Mouse (Mus musculus): Measurements from ENCODE around the gene Adgre1. TPM values are rescaled to one million over a fixed set of nuclear protein-coding genes. Genes with fewer than 3 reads are reported as not detected.

The Adgre1 gene
- polyA plus RNA-seq, 1 experiment from 2014 or later: 4.8 TPM

- Histone ChIP-seq H3K9ac (ENCODE audit: low read depth, low read length) (no peak overlapping the region), H3K4me1 (ENCODE audit: control insufficient read depth, insufficient read depth, low read length) (no peaks in the 10 kb centered on the region), H3K27me3 (ENCODE audit: control insufficient read depth, insufficient read depth, low read length) (no peaks in the 10 kb centered on the region), H3K27ac (ENCODE audit: low read depth, low read length) (no peak overlapping the region), H3K4me3 (ENCODE audit: low read length) (no peak overlapping the region), H3K4me2 (replicated peaks; ENCODE audit: low read depth, low read length) (no peak overlapping the region), H3K9me3 (ENCODE audit: control insufficient read depth, low read length) (no peaks in the 10 kb centered on the region), H3K36me3 (ENCODE audit: control insufficient read depth, insufficient read depth, low read length) (no peaks in the 10 kb centered on the region)
- WGBS: 87% methylated on average over 9 of the region's 9 CpGs
- no peak for ATAC-seq (ENCODE audit: low FRiP score, low TSS enrichment)
Observed at GRCm38 (mm10) chr17:57351107-57351506, 7.4 kb upstream of the Adgre1 start.

GRCm38 (mm10) chr17:57359485-57360241, 1.2 kb downstream of the Adgre1 start:
- Histone ChIP-seq H3K27ac (ENCODE audit: low read depth, low read length) (no peak overlapping the region), H3K4me2 (replicated peaks; ENCODE audit: low read depth, low read length) (no peak overlapping the region), H3K36me3 (ENCODE audit: control insufficient read depth, insufficient read depth, low read length) (no peaks in the 10 kb centered on the region), H3K9ac (ENCODE audit: low read depth, low read length) (no peak overlapping the region), H3K4me1 (ENCODE audit: control insufficient read depth, insufficient read depth, low read length) (no peaks in the 10 kb centered on the region), H3K4me3 (ENCODE audit: low read length) (no peak overlapping the region), H3K27me3 (ENCODE audit: control insufficient read depth, insufficient read depth, low read length) (no peaks in the 10 kb centered on the region), H3K9me3 (ENCODE audit: control insufficient read depth, low read length) (no peaks in the 10 kb centered on the region)
- ATAC-seq (ENCODE audit: low FRiP score, low TSS enrichment): no peak
- 86% methylated on average over 11 of the region's 11 CpGs for WGBS

Other genes starting within 250 kb of the Adgre1 start
- not detected in 2 replicates for gene Cd70, start 208.9 kb upstream of the Adgre1 start, polyA plus RNA-seq (2014; fragmentation: Nextera tagmentation; extraction: Ambion mirVana)
- gene Tnfsf14, start 164.5 kb upstream of the Adgre1 start, polyA plus RNA-seq (2014; fragmentation: Nextera tagmentation; extraction: Ambion mirVana): not detected in 2 replicates
- gene C3, start 130.6 kb upstream of the Adgre1 start, polyA plus RNA-seq (2014; fragmentation: Nextera tagmentation; extraction: Ambion mirVana): 0.19 and 1.2 TPM in 2 replicates
- gene Gpr108, start 110.2 kb upstream of the Adgre1 start, polyA plus RNA-seq (2014; fragmentation: Nextera tagmentation; extraction: Ambion mirVana): 32.8 and 36.8 TPM in 2 replicates
- 29.7 and 37.1 TPM in 2 replicates for gene Trip10, start 109.2 kb upstream of the Adgre1 start, polyA plus RNA-seq (2014; fragmentation: Nextera tagmentation; extraction: Ambion mirVana)
- gene Vav1, start 79.6 kb upstream of the Adgre1 start, polyA plus RNA-seq (2014; fragmentation: Nextera tagmentation; extraction: Ambion mirVana): 1.3 and 1.7 TPM in 2 replicates
- not detected in 2 replicates for gene Vmn2r120, start 186.8 kb downstream of the Adgre1 start, polyA plus RNA-seq (2014; fragmentation: Nextera tagmentation; extraction: Ambion mirVana)

Measured in kidney, embryonic 14.5 days (tissue).